Mouse (Mus musculus): ENCODE results near the gene Man1b1. TPM values are rescaled to one million over a fixed set of nuclear protein-coding genes. Genes with fewer than 3 reads are reported as not detected.

Gene Man1b1
- total RNA-seq, 1 experiment: 73.0 TPM

DNA sequence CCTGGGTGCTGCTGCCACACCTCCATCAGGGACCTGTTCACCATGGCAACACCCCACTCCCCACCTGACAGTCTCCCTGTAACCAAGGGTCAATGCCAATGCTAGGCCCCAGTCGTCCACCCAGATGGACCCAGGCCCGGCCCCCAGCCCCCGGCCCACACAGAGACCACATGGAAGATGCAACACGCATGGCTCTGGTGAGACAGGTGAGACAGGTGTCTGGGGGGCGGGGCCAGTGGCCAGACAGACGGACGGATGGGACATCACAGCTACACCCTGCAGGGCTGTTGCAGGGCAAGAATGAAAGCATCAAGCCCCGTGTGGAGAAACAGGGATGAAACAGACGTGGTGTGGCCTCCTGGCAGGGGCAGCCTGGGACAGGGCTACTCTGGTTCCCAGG lies 38.4 kb upstream of the Man1b1 start:
- Histone ChIP-seq H3K9ac (ENCODE audit: insufficient read depth, low read depth, low read length, poor library complexity, severe bottlenecking) (no peak overlapping the region), H3K36me3 (ENCODE audit: control insufficient read depth, insufficient read depth, low read length, poor library complexity, severe bottlenecking) (peaks cover 7% of the 10 kb centered on the region; the same call in 1 of the 2 replicates), H3K9me3 (ENCODE audit: control insufficient read depth, insufficient read depth, low read depth, low read length) (no peaks in the 10 kb centered on the region), H3K27ac (ENCODE audit: insufficient read depth, low read depth, low read length, poor library complexity, severe bottlenecking) (no peak overlapping the region), H3K4me3 (ENCODE audit: insufficient read depth in 1 of 2, low read depth in 1 of 2, low read length in 2 of 2, poor library complexity in 1 of 2, severe bottlenecking in 1 of 2) (no peak overlapping the region), H3K4me1 (ENCODE audit: control insufficient read depth in 2 of 2, insufficient read depth in 2 of 2, low read length in 2 of 2, poor library complexity in 1 of 2) (peaks cover 0 to 7% of the 10 kb centered on the region in 2 experiments; a peak in 1 of 4 replicates)
- no peak for TF ChIP-seq ZC3H11A (IDR thresholded peaks at IDR 0.05; ENCODE audit: borderline replicate concordance, low read depth, low read length)
- no peak for TF ChIP-seq HCFC1 (IDR thresholded peaks at IDR 0.05; ENCODE audit: borderline replicate concordance, insufficient read depth, low read length)
- TF ChIP-seq CHD2 (IDR thresholded peaks at IDR 0.05; ENCODE audit: low read depth, low read length): no peak
- no peak for TF ChIP-seq MAFK (IDR thresholded peaks at IDR 0.05; ENCODE audit: insufficient read depth, low read depth, low read length)
- TF ChIP-seq ZNF384 (IDR thresholded peaks at IDR 0.05; ENCODE audit: low read depth, low read length): no peak
- no peak for DNase-seq (ENCODE audit: low read depth, low spot score)
- in situ Hi-C loops (cut with MboI; ENCODE audit: low sequenced_read_pairs in 2 of 2, unreplicated experiment in 2 of 2): no loop called here

DNA sequence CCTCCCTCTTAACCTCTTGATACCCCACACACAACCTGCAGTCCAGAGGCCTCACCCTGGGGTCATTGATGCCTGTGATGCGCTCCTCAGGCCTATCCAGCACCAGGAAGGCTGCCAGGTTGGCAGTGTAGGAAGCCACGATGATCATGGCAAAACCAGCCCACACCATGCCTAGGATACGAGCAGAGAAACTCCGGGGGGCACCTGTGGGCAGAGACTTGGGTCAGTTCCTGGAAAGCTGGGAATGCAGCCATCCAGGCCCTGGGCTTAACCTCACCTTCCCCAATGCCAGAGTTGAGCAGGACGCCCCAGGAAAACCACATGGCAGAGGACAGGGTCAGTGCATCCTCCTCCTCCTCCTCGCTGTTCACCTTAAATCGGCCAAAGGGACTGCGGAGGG lies 35.0 kb upstream of the Man1b1 start:
- Histone ChIP-seq H3K9ac (ENCODE audit: insufficient read depth, low read depth, low read length, poor library complexity, severe bottlenecking) (no peak overlapping the region), H3K9me3 (ENCODE audit: control insufficient read depth, insufficient read depth, low read depth, low read length) (no peaks in the 10 kb centered on the region), H3K4me3 (ENCODE audit: insufficient read depth in 1 of 2, low read depth in 1 of 2, low read length in 2 of 2, poor library complexity in 1 of 2, severe bottlenecking in 1 of 2) (no peak overlapping the region), H3K27ac (ENCODE audit: insufficient read depth, low read depth, low read length, poor library complexity, severe bottlenecking) (no peak overlapping the region), H3K36me3 (ENCODE audit: control insufficient read depth, insufficient read depth, low read length, poor library complexity, severe bottlenecking) (peaks cover 7% of the 10 kb centered on the region; the same call in 1 of the 2 replicates), H3K4me1 (ENCODE audit: control insufficient read depth in 2 of 2, insufficient read depth in 2 of 2, low read length in 2 of 2, poor library complexity in 1 of 2) (peaks cover 0 to 3% of the 10 kb centered on the region in 2 experiments; a peak in 1 of 4 replicates)
- DNase-seq (ENCODE audit: low read depth, low spot score): no peak
- TF ChIP-seq CHD2 (IDR thresholded peaks at IDR 0.05; ENCODE audit: low read depth, low read length) (no peak), HCFC1 (IDR thresholded peaks at IDR 0.05; ENCODE audit: borderline replicate concordance, insufficient read depth, low read length) (no peak), ZC3H11A (IDR thresholded peaks at IDR 0.05; ENCODE audit: borderline replicate concordance, low read depth, low read length) (no peak), MAFK (IDR thresholded peaks at IDR 0.05; ENCODE audit: insufficient read depth, low read depth, low read length) (no peak), ZNF384 (IDR thresholded peaks at IDR 0.05; ENCODE audit: low read depth, low read length) (no peak)
- in situ Hi-C loops (cut with MboI; ENCODE audit: low sequenced_read_pairs in 2 of 2, unreplicated experiment in 2 of 2): no loop called here

DNA sequence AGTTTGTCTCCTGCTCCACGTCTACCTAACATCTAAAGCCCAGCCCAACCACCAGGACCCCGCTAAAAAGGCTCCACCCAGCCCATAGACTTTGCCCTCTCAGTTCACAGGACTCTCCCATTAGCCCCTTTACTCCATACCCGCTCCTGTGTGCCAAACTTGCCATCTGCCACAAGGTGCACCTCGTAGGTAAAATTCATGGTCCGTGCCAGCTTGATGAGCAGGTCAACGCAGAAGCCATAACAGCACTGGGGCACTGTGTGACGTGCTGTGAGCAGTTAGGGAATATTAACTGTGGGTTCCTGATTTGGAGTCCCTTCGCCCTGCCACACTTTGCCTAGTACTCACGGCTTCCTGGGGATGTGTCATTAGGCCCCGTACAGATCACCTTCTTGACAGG lies 34.1 kb upstream of the Man1b1 start:
- Histone ChIP-seq H3K27ac (ENCODE audit: insufficient read depth, low read depth, low read length, poor library complexity, severe bottlenecking) (no peak overlapping the region), H3K9me3 (ENCODE audit: control insufficient read depth, insufficient read depth, low read depth, low read length) (no peaks in the 10 kb centered on the region), H3K4me1 (ENCODE audit: control insufficient read depth in 2 of 2, insufficient read depth in 2 of 2, low read length in 2 of 2, poor library complexity in 1 of 2) (no peaks in the 10 kb centered on the region), H3K36me3 (ENCODE audit: control insufficient read depth, insufficient read depth, low read length, poor library complexity, severe bottlenecking) (peaks cover 7% of the 10 kb centered on the region; the same call in 1 of the 2 replicates), H3K4me3 (ENCODE audit: insufficient read depth in 1 of 2, low read depth in 1 of 2, low read length in 2 of 2, poor library complexity in 1 of 2, severe bottlenecking in 1 of 2) (no peak overlapping the region), H3K9ac (ENCODE audit: insufficient read depth, low read depth, low read length, poor library complexity, severe bottlenecking) (no peak overlapping the region)
- in situ Hi-C loops (cut with MboI; ENCODE audit: low sequenced_read_pairs in 2 of 2, unreplicated experiment in 2 of 2): no loop called here
- no peak for DNase-seq (ENCODE audit: low read depth, low spot score)
- TF ChIP-seq MAFK (IDR thresholded peaks at IDR 0.05; ENCODE audit: insufficient read depth, low read depth, low read length): no peak
- no peak for TF ChIP-seq ZNF384 (IDR thresholded peaks at IDR 0.05; ENCODE audit: low read depth, low read length)
- no peak for TF ChIP-seq ZC3H11A (IDR thresholded peaks at IDR 0.05; ENCODE audit: borderline replicate concordance, low read depth, low read length)
- no peak for TF ChIP-seq CHD2 (IDR thresholded peaks at IDR 0.05; ENCODE audit: low read depth, low read length)
- TF ChIP-seq HCFC1 (IDR thresholded peaks at IDR 0.05; ENCODE audit: borderline replicate concordance, insufficient read depth, low read length): no peak

DNA sequence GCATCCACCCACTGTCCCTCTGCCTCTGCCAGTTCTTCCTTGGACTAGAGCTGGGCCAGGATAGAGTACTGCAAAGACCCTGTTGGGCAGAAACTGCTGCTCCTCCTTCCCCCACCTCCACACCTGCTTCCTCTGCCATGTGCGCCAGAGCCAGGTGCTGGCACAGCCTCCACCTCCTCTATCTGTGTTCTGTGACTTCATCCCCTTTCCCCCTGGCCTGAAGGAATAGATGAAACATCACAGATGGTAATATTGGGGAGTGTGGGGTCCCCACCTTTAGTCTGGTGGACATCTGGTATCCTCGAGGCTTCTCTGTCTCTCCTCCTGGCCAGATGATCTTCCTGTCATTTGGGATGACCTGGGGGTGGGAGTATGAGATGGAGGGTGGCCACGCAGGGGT lies 28.7 kb upstream of the Man1b1 start:
- no peak overlapping the region for H3K9ac ChIP-seq (ENCODE audit: insufficient read depth, low read depth, low read length, poor library complexity, severe bottlenecking)
- H3K9me3 ChIP-seq (ENCODE audit: control insufficient read depth, insufficient read depth, low read depth, low read length): no peaks in the 10 kb centered on the region
- in situ Hi-C loops (cut with MboI; ENCODE audit: low sequenced_read_pairs in 2 of 2, unreplicated experiment in 2 of 2): no loop called here
- peaks cover 2% of the 10 kb centered on the region; the same call in 1 of the 2 replicates for H3K36me3 ChIP-seq (ENCODE audit: control insufficient read depth, insufficient read depth, low read length, poor library complexity, severe bottlenecking)
- TF ChIP-seq ZNF384 (IDR thresholded peaks at IDR 0.05; ENCODE audit: low read depth, low read length) (no peak), HCFC1 (IDR thresholded peaks at IDR 0.05; ENCODE audit: borderline replicate concordance, insufficient read depth, low read length) (no peak), ZC3H11A (IDR thresholded peaks at IDR 0.05; ENCODE audit: borderline replicate concordance, low read depth, low read length) (no peak), MAFK (IDR thresholded peaks at IDR 0.05; ENCODE audit: insufficient read depth, low read depth, low read length) (no peak), CHD2 (IDR thresholded peaks at IDR 0.05; ENCODE audit: low read depth, low read length) (no peak)
- H3K4me1 ChIP-seq (ENCODE audit: control insufficient read depth in 2 of 2, insufficient read depth in 2 of 2, low read length in 2 of 2, poor library complexity in 1 of 2): peaks cover 0 to 3% of the 10 kb centered on the region in 2 experiments; a peak in 1 of 4 replicates
- H3K27ac ChIP-seq (ENCODE audit: insufficient read depth, low read depth, low read length, poor library complexity, severe bottlenecking): no peak overlapping the region
- DNase-seq (ENCODE audit: low read depth, low spot score): no peak
- no peak overlapping the region for H3K4me3 ChIP-seq (ENCODE audit: insufficient read depth in 1 of 2, low read depth in 1 of 2, low read length in 2 of 2, poor library complexity in 1 of 2, severe bottlenecking in 1 of 2)
